Mouse (Mus musculus): Measurements from ENCODE around the gene Sin3a. TPM values are rescaled to one million over a fixed set of nuclear protein-coding genes. Genes with fewer than 3 reads are reported as not detected.

Sin3a gene
- polyA plus RNA-seq, 1 experiment from 2014 or later, result 25.2 TPM

GRCm38 (mm10) chr9:57157499-57157898 is 85.7 kb downstream of the Sin3a start:
- Histone ChIP-seq H3K4me1 (ENCODE audit: control insufficient read depth in 2 of 2, insufficient read depth in 2 of 2, low read length in 2 of 2) (peaks cover 8% of the 10 kb centered on the region in 2 experiments; a peak in 3 of 4 replicates), H3K27me3 (ENCODE audit: control insufficient read depth, insufficient read depth, low read length) (no peaks in the 10 kb centered on the region)

GRCm38 (mm10) chr9:57158013-57158470 is 86.2 kb downstream of the Sin3a start, which contains the start of gene Commd4:
Commd4 (minus strand) TSS chr9:57158331.
- Histone ChIP-seq H3K9ac (ENCODE audit: low read length) (peak within 1 kb of the TSS; percentile 82), H3K4me3 (ENCODE audit: control insufficient read depth in 1 of 2, insufficient read depth in 1 of 2, low read depth in 1 of 2, low read length in 2 of 2) (peak within 1 kb of the TSS; percentile 73 to 80), H3K27ac (replicated peaks in 1 of 2; ENCODE audit: control insufficient read depth in 1 of 2, insufficient read depth in 1 of 2, low read depth in 2 of 2, low read length in 2 of 2) (no peak within 1 kb of the TSS), H3K4me1 (ENCODE audit: control insufficient read depth in 2 of 2, insufficient read depth in 2 of 2, low read length in 2 of 2) (peaks cover 8% of the 10 kb centered on the region in 2 experiments; a peak in 3 of 4 replicates), H3K27me3 (ENCODE audit: control insufficient read depth, insufficient read depth, low read length) (no peaks in the 10 kb centered on the region), H3K9me3 (ENCODE audit: control insufficient read depth, low read length) (no peaks in the 10 kb centered on the region), H3K36me3 (ENCODE audit: control insufficient read depth, insufficient read depth, low read length) (peaks cover 11% of the 10 kb centered on the region; the same call in 1 of the 2 replicates), H3K4me2 (ENCODE audit: low read length) (peak within 1 kb of the TSS; percentile 93)
- ATAC-seq (ENCODE audit: insufficient number of reproducible peaks, insufficient read depth, low FRiP score, low read depth), result peak; percentile 77
- under 1% methylated on average over 24 of the region's 24 CpGs for WGBS

More at GRCm38 (mm10) chr9:57157499-57157898, 85.7 kb downstream of the Sin3a start:
- WGBS, result 25% methylated on average over 13 of the region's 13 CpGs
- Histone ChIP-seq H3K9me3 (ENCODE audit: control insufficient read depth, low read length) (no peaks in the 10 kb centered on the region), H3K9ac (ENCODE audit: low read length) (peak overlapping the region; percentile 82), H3K36me3 (ENCODE audit: control insufficient read depth, insufficient read depth, low read length) (peaks cover 11% of the 10 kb centered on the region; the same call in 1 of the 2 replicates), H3K27ac (replicated peaks in 1 of 2; ENCODE audit: control insufficient read depth in 1 of 2, insufficient read depth in 1 of 2, low read depth in 2 of 2, low read length in 2 of 2) (no peak overlapping the region), H3K4me3 (ENCODE audit: control insufficient read depth in 1 of 2, insufficient read depth in 1 of 2, low read depth in 1 of 2, low read length in 2 of 2) (peak overlapping the region; percentile 73 to 80), H3K4me2 (ENCODE audit: low read length) (peak overlapping the region; percentile 93)
- ATAC-seq (ENCODE audit: insufficient number of reproducible peaks, insufficient read depth, low FRiP score, low read depth), result no peak

GRCm38 (mm10) chr9:57158506-57158905 is 86.7 kb downstream of the Sin3a start:
- Histone ChIP-seq H3K4me1 (ENCODE audit: control insufficient read depth in 2 of 2, insufficient read depth in 2 of 2, low read length in 2 of 2) (peaks cover 8% of the 10 kb centered on the region in 2 experiments; a peak in 3 of 4 replicates), H3K4me3 (ENCODE audit: control insufficient read depth in 1 of 2, insufficient read depth in 1 of 2, low read depth in 1 of 2, low read length in 2 of 2) (peak overlapping the region; percentile 73 to 80; a peak in 3 of 4 replicates), H3K27ac (replicated peaks in 1 of 2; ENCODE audit: control insufficient read depth in 1 of 2, insufficient read depth in 1 of 2, low read depth in 2 of 2, low read length in 2 of 2) (no peak overlapping the region), H3K9me3 (ENCODE audit: control insufficient read depth, low read length) (no peaks in the 10 kb centered on the region), H3K27me3 (ENCODE audit: control insufficient read depth, insufficient read depth, low read length) (no peaks in the 10 kb centered on the region), H3K4me2 (ENCODE audit: low read length) (peak overlapping the region; percentile 93), H3K9ac (ENCODE audit: low read length) (peak overlapping the region; percentile 82; the same call in 1 of the 2 replicates), H3K36me3 (ENCODE audit: control insufficient read depth, insufficient read depth, low read length) (peaks cover 11% of the 10 kb centered on the region; the same call in 1 of the 2 replicates)
- no peak for ATAC-seq (ENCODE audit: insufficient number of reproducible peaks, insufficient read depth, low FRiP score, low read depth)
- WGBS, result 36% methylated on average over 11 of the region's 11 CpGs

- Histone ChIP-seq H3K9ac (ENCODE audit: low read length) (no peak overlapping the region), H3K36me3 (ENCODE audit: control insufficient read depth, insufficient read depth, low read length) (no peaks in the 10 kb centered on the region), H3K4me3 (ENCODE audit: control insufficient read depth in 1 of 2, insufficient read depth in 1 of 2, low read depth in 1 of 2, low read length in 2 of 2) (no peak overlapping the region), H3K27ac (replicated peaks in 1 of 2; ENCODE audit: control insufficient read depth in 1 of 2, insufficient read depth in 1 of 2, low read depth in 2 of 2, low read length in 2 of 2) (no peak overlapping the region), H3K4me2 (ENCODE audit: low read length) (no peak overlapping the region), H3K9me3 (ENCODE audit: control insufficient read depth, low read length) (no peaks in the 10 kb centered on the region), H3K4me1 (ENCODE audit: control insufficient read depth in 2 of 2, insufficient read depth in 2 of 2, low read length in 2 of 2) (peaks cover 3 to 5% of the 10 kb centered on the region in 2 experiments; a peak in 2 of 4 replicates), H3K27me3 (ENCODE audit: control insufficient read depth, insufficient read depth, low read length) (no peaks in the 10 kb centered on the region)
- ATAC-seq (ENCODE audit: insufficient number of reproducible peaks, insufficient read depth, low FRiP score, low read depth), result no peak
- 9% methylated on average over 3 of the region's 3 CpGs for WGBS
These were observed 90.7 kb downstream of the Sin3a start for GRCm38 (mm10) chr9:57162496-57162895.

- Histone ChIP-seq H3K27ac (replicated peaks in 1 of 2; ENCODE audit: control insufficient read depth in 1 of 2, insufficient read depth in 1 of 2, low read depth in 2 of 2, low read length in 2 of 2) (no peak overlapping the region), H3K27me3 (ENCODE audit: control insufficient read depth, insufficient read depth, low read length) (no peaks in the 10 kb centered on the region), H3K36me3 (ENCODE audit: control insufficient read depth, insufficient read depth, low read length) (no peaks in the 10 kb centered on the region), H3K9ac (ENCODE audit: low read length) (no peak overlapping the region), H3K4me2 (ENCODE audit: low read length) (no peak overlapping the region), H3K9me3 (ENCODE audit: control insufficient read depth, low read length) (no peaks in the 10 kb centered on the region), H3K4me3 (ENCODE audit: control insufficient read depth in 1 of 2, insufficient read depth in 1 of 2, low read depth in 1 of 2, low read length in 2 of 2) (no peak overlapping the region), H3K4me1 (ENCODE audit: control insufficient read depth in 2 of 2, insufficient read depth in 2 of 2, low read length in 2 of 2) (peaks cover 0 to 3% of the 10 kb centered on the region in 2 experiments; a peak in 1 of 4 replicates)
- WGBS, result 32% methylated on average over 2 of the region's 2 CpGs
- no peak for ATAC-seq (ENCODE audit: insufficient number of reproducible peaks, insufficient read depth, low FRiP score, low read depth)
These were observed 91.3 kb downstream of the Sin3a start for GRCm38 (mm10) chr9:57163137-57163536.

GRCm38 (mm10) chr9:57166173-57166572 is 94.3 kb downstream of the Sin3a start:
- 87% methylated on average over 2 of the region's 2 CpGs for WGBS

GRCm38 (mm10) chr9:57168411-57168810 is 96.6 kb downstream of the Sin3a start:
- Histone ChIP-seq H3K27ac (replicated peaks in 1 of 2; ENCODE audit: control insufficient read depth in 1 of 2, insufficient read depth in 1 of 2, low read depth in 2 of 2, low read length in 2 of 2) (no peak overlapping the region), H3K4me2 (ENCODE audit: low read length) (no peak overlapping the region), H3K27me3 (ENCODE audit: control insufficient read depth, insufficient read depth, low read length) (no peaks in the 10 kb centered on the region), H3K4me1 (ENCODE audit: control insufficient read depth in 2 of 2, insufficient read depth in 2 of 2, low read length in 2 of 2) (no peaks in the 10 kb centered on the region), H3K36me3 (ENCODE audit: control insufficient read depth, insufficient read depth, low read length) (no peaks in the 10 kb centered on the region), H3K9me3 (ENCODE audit: control insufficient read depth, low read length) (no peaks in the 10 kb centered on the region), H3K9ac (ENCODE audit: low read length) (no peak overlapping the region), H3K4me3 (ENCODE audit: control insufficient read depth in 1 of 2, insufficient read depth in 1 of 2, low read depth in 1 of 2, low read length in 2 of 2) (no peak overlapping the region)
- no peak for ATAC-seq (ENCODE audit: insufficient number of reproducible peaks, insufficient read depth, low FRiP score, low read depth)
- WGBS, result 68% methylated on average over 5 of the region's 5 CpGs

More at GRCm38 (mm10) chr9:57166173-57166572, 94.3 kb downstream of the Sin3a start:
- Histone ChIP-seq H3K27ac (replicated peaks in 1 of 2; ENCODE audit: control insufficient read depth in 1 of 2, insufficient read depth in 1 of 2, low read depth in 2 of 2, low read length in 2 of 2) (no peak overlapping the region), H3K4me3 (ENCODE audit: control insufficient read depth in 1 of 2, insufficient read depth in 1 of 2, low read depth in 1 of 2, low read length in 2 of 2) (no peak overlapping the region), H3K4me1 (ENCODE audit: control insufficient read depth in 2 of 2, insufficient read depth in 2 of 2, low read length in 2 of 2) (no peaks in the 10 kb centered on the region), H3K36me3 (ENCODE audit: control insufficient read depth, insufficient read depth, low read length) (no peaks in the 10 kb centered on the region), H3K9me3 (ENCODE audit: control insufficient read depth, low read length) (no peaks in the 10 kb centered on the region), H3K4me2 (ENCODE audit: low read length) (no peak overlapping the region), H3K27me3 (ENCODE audit: control insufficient read depth, insufficient read depth, low read length) (no peaks in the 10 kb centered on the region), H3K9ac (ENCODE audit: low read length) (no peak overlapping the region)
- no peak for ATAC-seq (ENCODE audit: insufficient number of reproducible peaks, insufficient read depth, low FRiP score, low read depth)

All from heart, embryonic 14.5 days (tissue).